ENCODE assay signal across 21 mouse cellular contexts in the genomic region with DNA sequence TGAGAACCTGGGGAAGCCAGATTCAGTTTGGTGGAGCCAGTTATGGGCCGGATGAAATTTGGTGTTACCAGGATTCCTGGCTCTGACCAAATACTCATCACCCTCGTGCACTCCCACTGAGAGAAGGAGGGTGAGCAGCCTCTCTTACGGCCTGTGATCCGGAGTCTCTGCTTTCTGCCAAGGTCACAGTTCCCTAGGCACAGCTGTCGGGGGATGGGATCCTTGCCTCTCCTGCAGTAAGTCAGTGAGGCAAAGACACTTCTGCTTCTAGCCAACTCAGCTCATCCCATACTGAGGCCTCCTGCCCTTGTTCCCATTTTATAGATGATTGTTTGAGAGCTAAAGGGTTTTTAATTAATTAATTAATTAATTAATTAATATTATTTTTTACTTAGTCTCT. TPM values are rescaled to one million over a fixed set of nuclear protein-coding genes. Genes with fewer than 3 reads are reported as not detected.
DNase-seq lines count a peak whose midpoint lies in the region; ATAC-seq lines count a peak whose summit lies in the region.
"Had no signal": no experiment of that assay in that cellular context is flagged by ENCODE, and none has a peak within 500 bp of the region (broad histone marks: within the 10 kb centered on the region; RNA-seq: fewer than 3 reads in every experiment).

No protein-coding gene starts in this region.

- H3K27me3 ChIP-seq in kidney, embryonic 15.5 days: no peaks in the 10 kb centered on the region
- H3K27me3 ChIP-seq in megakaryocyte, embryonic 14.5 days (replicated peaks): no peaks in the 10 kb centered on the region
- H3K27me3 ChIP-seq: embryonic facial prominence, embryonic 12.5 days; forebrain, embryonic 15.5 days; heart, embryonic 13.5 days; hindbrain, embryonic 13.5 days had no signal

- no peaks in the 10 kb centered on the region for H3K36me3 ChIP-seq in kidney, embryonic 15.5 days
- peaks cover 22% of the 10 kb centered on the region for H3K36me3 ChIP-seq in megakaryocyte, embryonic 14.5 days (replicated peaks; ENCODE audit: low read length)
- H3K36me3 ChIP-seq: embryonic facial prominence, embryonic 12.5 days; forebrain, embryonic 15.5 days; heart, embryonic 13.5 days; hindbrain, embryonic 13.5 days had no signal

- WGBS in kidney, embryonic 15.5 days: 35% methylated on average over 5 of the region's 5 CpGs

- peaks cover 23% of the 10 kb centered on the region for H3K4me1 ChIP-seq in kidney, embryonic 15.5 days
- H3K4me1 ChIP-seq in megakaryocyte, embryonic 14.5 days: peaks cover 58% of the 10 kb centered on the region
- H3K4me1 ChIP-seq: forebrain, embryonic 15.5 days; heart, embryonic 13.5 days; hindbrain, embryonic 13.5 days had no signal

- peak; percentile 37 for DNase-seq in embryo, embryonic 10 days (ENCODE audit: low spot score)
- DNase-seq in embryo, embryonic 9.5 days (ENCODE audit: extremely low spot score): no peak
- no peak for DNase-seq in kidney, adult 9 months
- peak; percentile 41 for DNase-seq in embryo, embryonic 11 days
- DNase-seq: adrenal gland, postnatal 14 days; B cell, adult 2 months; cerebellum, adult 11-12 months; cerebellum, adult 9-10 months; cerebellum, postnatal 25 days; gastrocnemius, postnatal 36 days; heart, adult 11 months; heart, postnatal 36 days had no signal

- no peak overlapping the region for H3K4me3 ChIP-seq in kidney, embryonic 15.5 days (replicated peaks)
- peak overlapping the region; percentile 23 for H3K4me3 ChIP-seq in megakaryocyte, embryonic 14.5 days (replicated peaks)
- H3K4me3 ChIP-seq: embryonic facial prominence, embryonic 12.5 days; forebrain, embryonic 15.5 days; heart, embryonic 13.5 days; hindbrain, embryonic 13.5 days had no signal

- H3K4me2 ChIP-seq in kidney, embryonic 15.5 days: no peak overlapping the region
- H3K4me2 ChIP-seq: embryonic facial prominence, embryonic 12.5 days; forebrain, embryonic 15.5 days; heart, embryonic 13.5 days; hindbrain, embryonic 13.5 days had no signal

- peak; percentile 69 for ATAC-seq in kidney, embryonic 15.5 days (replicated peaks; ENCODE audit: low FRiP score)
- no peak for ATAC-seq in megakaryocyte, adult 5-6 weeks (ENCODE audit: poor library complexity, severe bottlenecking)
- ATAC-seq: CD4-positive, CD25-positive, alpha-beta regulatory T cell, adult 4 months; forebrain, embryonic 15.5 days had no signal

- H3K27ac ChIP-seq in kidney, embryonic 15.5 days: 0 out of 2 replicates have a peak overlapping the region, but pooled peaks have one; percentile 22
- H3K27ac ChIP-seq: embryonic facial prominence, embryonic 12.5 days; forebrain, embryonic 15.5 days; heart, embryonic 13.5 days; hindbrain, embryonic 13.5 days had no signal

- no peak overlapping the region for H3K9ac ChIP-seq in kidney, embryonic 15.5 days
- H3K9ac ChIP-seq: embryonic facial prominence, embryonic 12.5 days; forebrain, embryonic 15.5 days; heart, embryonic 13.5 days; hindbrain, embryonic 13.5 days had no signal

- H3K9me3 ChIP-seq in kidney, embryonic 15.5 days (replicated peaks): no peaks in the 10 kb centered on the region
- no peaks in the 10 kb centered on the region for H3K9me3 ChIP-seq in megakaryocyte, embryonic 14.5 days
- H3K9me3 ChIP-seq: embryonic facial prominence, embryonic 12.5 days; forebrain, embryonic 15.5 days; heart, embryonic 13.5 days; hindbrain, embryonic 13.5 days had no signal

RNA-seq across cellular contexts. Expression of gene Mylk, which starts 13.2 kb away (rescaled TPM):
- polyA plus RNA-seq in kidney, embryonic 15.5 days (2015; fragmentation: Nextera tagmentation; extraction: Ambion mirVana): 47.5 and 97.3 TPM in 2 replicates
- polyA plus RNA-seq in megakaryocyte, embryonic 14.5 days (2012; ENCODE audit: insufficient read depth, low replicate concordance): 66.2 and 90.1 TPM in 2 replicates
- total RNA-seq in megakaryocyte, adult 5-6 weeks (2015): 1.6 and 1.9 TPM in 2 replicates
- 2.4 and 5.0 TPM in 2 replicates for total RNA-seq in megakaryocyte, adult 5-6 weeks (2017)
- total RNA-seq: MEL had no signal
- polyA plus RNA-seq: CD4-positive, CD25-positive, alpha-beta regulatory T cell, adult 4 months had no signal

Comparison
In these comparisons a context has a peak if more than half of its experiments do, and no peak if none do; other contexts are left out.
1. DNase-seq: peak in embryo, embryonic 10 days (single experiment) and embryo, embryonic 11 days (single experiment); none in embryo, embryonic 9.5 days (single experiment) and kidney, adult 9 months (single experiment).